Mouse (Mus musculus) forebrain, embryonic 16.5 days (tissue): ENCODE measurements at regions not wholly inside any gene's neighbourhood (a gene's known extent, or its start where the extent isn't known, plus 50 kb on each side); places are given as distances from the start of the nearest gene placed in this dataset.
A peak's percentile ranks its signal among the peaks of the same experiment; 100 is the strongest.

Source experiments
- ATAC-seq: fragments of 200-750 bp; cut with Nextera tagmentation; 2 replicates; pipeline ENCODE4 v1.8.0; 2017; ENCODE audit warnings: mild to moderate bottlenecking, moderate library complexity
- H3K27ac ChIP-seq: fragments of 300-500 bp; sonication (generic); 2 replicates; pipeline ENCODE4 v1.5.1; 2014; ENCODE audit warnings: low read length, control low read depth
- H3K27me3 ChIP-seq: fragments of 300-500 bp; sonication (generic); replicated peaks from 2 replicates; pipeline ENCODE4 v1.6.1; 2014; ENCODE audit warnings: low read length; ENCODE audit not compliant: control insufficient read depth, insufficient read depth
- H3K36me3 ChIP-seq: fragments of 300-500 bp; sonication (generic); 2 replicates; pipeline ENCODE4 v1.6.1; 2014; ENCODE audit not compliant: control insufficient read depth, insufficient read depth
- H3K4me1 ChIP-seq: fragments of 300-500 bp; sonication (generic); replicated peaks from 2 replicates; pipeline ENCODE4 v1.6.1; 2014; ENCODE audit warnings: low read length; ENCODE audit not compliant: control insufficient read depth, insufficient read depth
- H3K4me2 ChIP-seq: fragments of 300-500 bp; sonication (generic); 2 replicates; pipeline ENCODE4 v1.6.1; 2014; ENCODE audit warnings: mild to moderate bottlenecking, low read length, control low read depth
- H3K4me3 ChIP-seq: fragments of 300-500 bp; sonication (generic); replicated peaks from 2 replicates; pipeline ENCODE4 v1.5.1; 2014; ENCODE audit warnings: mild to moderate bottlenecking, low read length, control low read depth
- H3K9ac ChIP-seq: fragments of 300-500 bp; sonication (generic); replicated peaks from 2 replicates; pipeline ENCODE4 v1.6.1; 2014; ENCODE audit warnings: low read depth, low read length, control low read depth
- H3K9me3 ChIP-seq: fragments of 300-500 bp; sonication (generic); 2 replicates; pipeline ENCODE4 v1.6.1; 2016; ENCODE audit warnings: low read length; ENCODE audit not compliant: control insufficient read depth
- WGBS: fragments of 180-500 bp; shearing (Covaris S2); extraction: QIAGEN DNeasy Blood & Tissue Kit; methylation state at CpG from one replicate; pipeline ENCODE4 v1.1.7; 2014; 5-methylcytosine and 5-hydroxymethylcytosine counted together

DNA sequence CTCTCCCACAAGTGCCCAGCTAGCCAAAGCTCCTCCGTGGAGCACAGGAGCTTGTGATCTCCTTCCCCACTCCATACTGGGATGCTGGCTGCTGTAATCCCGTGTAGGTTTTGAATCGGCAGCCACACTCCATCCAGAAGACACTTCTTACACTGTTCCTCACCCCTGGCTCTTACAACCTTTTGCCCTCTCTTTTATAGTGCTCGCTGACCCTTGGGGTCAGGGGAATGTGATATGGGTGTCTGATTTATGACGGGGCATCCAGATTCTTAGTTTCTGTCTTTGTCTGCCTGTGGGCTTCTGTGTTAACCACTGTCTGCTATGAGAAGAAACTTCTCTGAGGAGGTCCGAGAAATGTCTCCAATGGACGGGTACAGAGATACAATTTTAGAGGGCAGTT lies 216.3 kb upstream of the Prickle1 start:
- Histone ChIP-seq H3K27ac (no peak overlapping the region), H3K4me2 (no peak overlapping the region), H3K4me1 (no peaks in the 10 kb centered on the region), H3K27me3 (no peaks in the 10 kb centered on the region), H3K36me3 (no peaks in the 10 kb centered on the region), H3K9me3 (no peaks in the 10 kb centered on the region), H3K4me3 (no peak overlapping the region), H3K9ac (no peak overlapping the region)
- ATAC-seq, result no peak
- WGBS, result 88% methylated on average over 7 of the region's 7 CpGs

- Histone ChIP-seq H3K9ac (no peak overlapping the region), H3K4me2 (no peak overlapping the region), H3K4me1 (no peaks in the 10 kb centered on the region), H3K27me3 (no peaks in the 10 kb centered on the region), H3K4me3 (no peak overlapping the region), H3K36me3 (no peaks in the 10 kb centered on the region), H3K27ac (no peak overlapping the region), H3K9me3 (no peaks in the 10 kb centered on the region)
- WGBS, result 90% methylated on average over 8 of the region's 8 CpGs
- no peak for ATAC-seq
These were observed 212.3 kb upstream of the Prickle1 start for GRCm38 (mm10) chr15:93807993-93808392.

GRCm38 (mm10) chr15:93807505-93807904 lies 211.8 kb upstream of the Prickle1 start:
- 96% methylated on average over 8 of the region's 8 CpGs for WGBS

GRCm38 (mm10) chr15:93804703-93805102 lies 209.0 kb upstream of the Prickle1 start:
- H3K27me3 ChIP-seq, result no peaks in the 10 kb centered on the region
- 84% methylated on average over 9 of the region's 9 CpGs for WGBS
- no peak overlapping the region for H3K27ac ChIP-seq
- no peak overlapping the region for H3K4me3 ChIP-seq
- no peak overlapping the region for H3K4me2 ChIP-seq
- H3K9ac ChIP-seq, result no peak overlapping the region
- H3K36me3 ChIP-seq, result no peaks in the 10 kb centered on the region
- no peaks in the 10 kb centered on the region for H3K9me3 ChIP-seq
- ATAC-seq, result no peak
- no peaks in the 10 kb centered on the region for H3K4me1 ChIP-seq

More at GRCm38 (mm10) chr15:93807505-93807904, 211.8 kb upstream of the Prickle1 start:
- no peaks in the 10 kb centered on the region for H3K27me3 ChIP-seq
- H3K9ac ChIP-seq, result no peak overlapping the region
- no peaks in the 10 kb centered on the region for H3K9me3 ChIP-seq
- no peak overlapping the region for H3K4me3 ChIP-seq
- no peaks in the 10 kb centered on the region for H3K4me1 ChIP-seq
- H3K27ac ChIP-seq, result no peak overlapping the region
- H3K4me2 ChIP-seq, result no peak overlapping the region
- H3K36me3 ChIP-seq, result no peaks in the 10 kb centered on the region
- no peak for ATAC-seq

DNA sequence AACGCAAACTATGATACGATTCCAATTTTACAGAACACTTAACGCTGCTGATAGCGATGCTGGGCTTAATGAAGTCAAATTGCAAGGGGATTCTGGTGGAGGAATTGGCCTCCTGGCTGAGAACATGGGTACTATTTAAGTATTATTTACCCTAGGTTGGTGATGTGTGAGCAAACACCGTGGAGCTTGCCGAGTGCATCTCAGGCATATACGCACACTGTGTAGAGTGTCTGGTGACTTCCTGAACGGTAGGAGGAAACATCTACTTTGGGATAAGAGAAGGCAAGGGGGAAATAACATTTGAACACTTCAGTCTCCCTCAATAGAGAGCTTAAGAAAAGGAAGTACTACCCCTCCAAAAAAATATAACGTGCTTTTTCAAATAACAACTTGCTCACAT lies 194.8 kb upstream of the Prickle1 start:
- 65% methylated on average over 9 of the region's 9 CpGs for WGBS
- no peaks in the 10 kb centered on the region for H3K9me3 ChIP-seq
- no peaks in the 10 kb centered on the region for H3K27me3 ChIP-seq
- ATAC-seq, result no peak
- H3K4me1 ChIP-seq, result no peaks in the 10 kb centered on the region
- no peaks in the 10 kb centered on the region for H3K36me3 ChIP-seq
- no peak overlapping the region for H3K27ac ChIP-seq
- no peak overlapping the region for H3K4me3 ChIP-seq
- no peak overlapping the region for H3K4me2 ChIP-seq
- H3K9ac ChIP-seq, result no peak overlapping the region

GRCm38 (mm10) chr15:93789762-93790161 lies 194.1 kb upstream of the Prickle1 start:
- Histone ChIP-seq H3K9ac (no peak overlapping the region), H3K9me3 (no peaks in the 10 kb centered on the region), H3K4me2 (no peak overlapping the region), H3K4me3 (no peak overlapping the region), H3K27me3 (no peaks in the 10 kb centered on the region), H3K4me1 (no peaks in the 10 kb centered on the region), H3K36me3 (no peaks in the 10 kb centered on the region), H3K27ac (no peak overlapping the region)
- 47% methylated on average over 3 of the region's 3 CpGs for WGBS
- no peak for ATAC-seq

DNA sequence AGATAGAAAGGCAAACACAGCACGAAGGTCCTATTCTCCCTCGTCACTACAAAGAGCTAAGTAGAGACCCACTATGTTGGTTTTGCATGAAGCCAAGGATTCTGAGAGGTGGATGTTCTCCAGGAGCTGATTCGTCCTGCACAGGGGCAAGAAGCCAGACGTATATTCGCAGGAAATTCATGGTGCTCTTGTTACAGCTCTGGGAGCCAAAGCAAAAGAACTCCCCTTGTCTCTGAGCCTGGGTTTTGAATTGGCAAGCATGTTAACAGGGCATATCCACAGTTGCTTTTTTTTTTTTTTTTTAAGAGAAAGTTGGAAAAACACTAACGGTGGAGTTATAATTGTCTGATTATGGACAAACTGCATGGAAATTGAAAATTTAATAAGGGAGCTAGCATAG lies 191.7 kb upstream of the Prickle1 start:
- H3K4me2 ChIP-seq, result no peak overlapping the region

DNA sequence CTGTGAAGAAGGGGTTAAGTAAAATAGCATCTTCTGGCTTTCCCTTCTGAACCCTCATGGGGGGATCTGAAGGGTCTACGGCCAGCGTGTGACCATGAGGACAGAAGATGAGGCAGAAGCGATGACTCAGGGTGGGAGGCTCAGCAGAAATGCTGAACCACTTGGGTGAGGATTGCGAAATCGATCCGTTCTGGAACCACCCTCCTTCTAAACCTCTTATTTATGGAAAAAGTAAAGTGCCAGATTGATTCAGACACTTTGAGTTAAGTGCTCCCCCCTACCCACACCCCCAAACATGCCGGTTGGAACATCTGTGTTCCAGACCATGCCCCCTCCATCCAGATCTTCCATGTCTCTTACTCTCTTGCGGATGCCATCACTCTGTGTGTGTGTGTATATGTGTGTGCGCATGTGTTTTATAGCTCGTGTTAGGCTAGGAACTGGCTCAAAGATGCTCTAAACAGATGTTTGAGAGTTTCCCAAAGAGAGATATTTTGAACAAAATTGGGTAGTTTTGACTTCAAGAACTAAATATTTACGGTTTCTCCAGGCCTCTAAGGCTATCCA lies 190.2 kb upstream of the Prickle1 start:
- ATAC-seq, result no peak
- H3K4me2 ChIP-seq, result no peak overlapping the region
- 95% methylated on average over 11 of the region's 11 CpGs for WGBS

More for the DNA sequence above, 191.7 kb upstream of the Prickle1 start:
- Histone ChIP-seq H3K9me3 (no peaks in the 10 kb centered on the region), H3K36me3 (no peaks in the 10 kb centered on the region), H3K27me3 (no peaks in the 10 kb centered on the region), H3K27ac (no peak overlapping the region), H3K4me3 (no peak overlapping the region), H3K9ac (no peak overlapping the region), H3K4me1 (no peaks in the 10 kb centered on the region)
- ATAC-seq, result no peak
- WGBS, result 89% methylated on average over 6 of the region's 6 CpGs

GRCm38 (mm10) chr15:93783736-93784135 lies 188.0 kb upstream of the Prickle1 start:
- 88% methylated on average over 4 of the region's 4 CpGs for WGBS
- Histone ChIP-seq H3K4me3 (no peak overlapping the region), H3K4me1 (no peaks in the 10 kb centered on the region), H3K36me3 (no peaks in the 10 kb centered on the region), H3K27ac (no peak overlapping the region), H3K9me3 (no peaks in the 10 kb centered on the region), H3K27me3 (no peaks in the 10 kb centered on the region), H3K4me2 (no peak overlapping the region), H3K9ac (no peak overlapping the region)
- no peak for ATAC-seq

More for the DNA sequence above, 190.2 kb upstream of the Prickle1 start:
- Histone ChIP-seq H3K4me1 (no peaks in the 10 kb centered on the region), H3K4me3 (no peak overlapping the region), H3K36me3 (no peaks in the 10 kb centered on the region), H3K9me3 (no peaks in the 10 kb centered on the region), H3K9ac (no peak overlapping the region), H3K27me3 (no peaks in the 10 kb centered on the region), H3K27ac (no peak overlapping the region)

DNA sequence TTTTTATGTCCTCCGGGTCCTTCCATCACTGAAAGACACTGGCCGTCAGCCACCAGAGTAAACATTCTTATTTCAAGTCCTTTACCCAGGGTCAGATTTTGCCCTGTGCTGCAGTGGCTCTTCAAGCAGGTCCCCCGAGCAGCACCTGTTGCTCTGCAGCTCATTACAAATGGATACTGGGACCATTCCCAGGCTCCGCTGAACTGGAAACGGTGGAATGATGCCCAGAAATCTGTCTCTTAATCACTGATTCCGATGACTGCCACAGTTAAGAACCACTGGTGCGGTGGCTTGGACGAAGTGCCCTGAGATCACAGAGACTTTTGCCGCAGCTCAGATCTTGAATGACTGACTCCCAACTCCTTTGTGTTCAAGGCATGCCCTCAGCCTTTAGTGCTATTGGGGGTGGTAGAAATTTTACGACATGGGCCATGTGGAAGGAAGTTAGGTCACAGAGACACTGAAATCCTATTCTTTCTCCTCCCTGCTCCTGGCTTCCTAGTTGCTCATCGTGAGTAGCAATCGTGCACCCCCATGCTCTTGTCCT lies 179.6 kb upstream of the Prickle1 start:
- ATAC-seq, result peak; percentile 77

More for the DNA sequence above, 179.6 kb upstream of the Prickle1 start:
- Histone ChIP-seq H3K4me1 (0 out of 2 replicates have a peak, but pooled peaks cover 3% of the 10 kb centered on the region), H3K9me3 (no peaks in the 10 kb centered on the region), H3K27me3 (no peaks in the 10 kb centered on the region), H3K9ac (no peak overlapping the region), H3K36me3 (no peaks in the 10 kb centered on the region), H3K27ac (no peak overlapping the region), H3K4me3 (no peak overlapping the region), H3K4me2 (no peak overlapping the region)
- WGBS, result 36% methylated on average over 12 of the region's 12 CpGs
